Mouse (Mus musculus) myocyte (in vitro differentiated cells): Measurements from ENCODE around the gene Fam196b.

Source experiments
- CEBPB ChIP-seq: IDR thresholded peaks from 2 replicates; pipeline ENCODE4 v1.6.1; 2011; ENCODE audit warnings: mild to moderate bottlenecking, moderate library complexity; ENCODE audit not compliant: poor library complexity, insufficient read depth, severe bottlenecking
- E2F4 ChIP-seq: IDR thresholded peaks from one replicate; pipeline ENCODE4 v1.6.1; 2011; ENCODE audit warnings: mild to moderate bottlenecking, control low read depth, moderate library complexity; ENCODE audit not compliant: insufficient read depth
- MAX ChIP-seq: IDR thresholded peaks from one replicate; pipeline ENCODE4 v1.6.1; 2011; ENCODE audit warnings: low read depth, mild to moderate bottlenecking, control low read depth
- MYOD1 ChIP-seq, 3 experiments: IDR thresholded peaks; one replicate each; pipeline ENCODE4 v1.6.1; 2011; ENCODE audit warnings: control low read depth in 2 of 3, low read depth in 2 of 3, mild to moderate bottlenecking in 2 of 3, moderate library complexity in 1 of 3; ENCODE audit not compliant: insufficient read length in 2 of 3, control insufficient read depth in 1 of 3
- MYOG ChIP-seq, 3 experiments: IDR thresholded peaks; one replicate each; pipeline ENCODE4 v1.6.1; 2011; ENCODE audit warnings: control low read depth in 2 of 3, low read depth in 2 of 3, mild to moderate bottlenecking in 2 of 3; ENCODE audit not compliant: insufficient read length in 2 of 3, control insufficient read depth in 1 of 3, insufficient read depth in 1 of 3
- POLR2A ChIP-seq: IDR thresholded peaks from one replicate; pipeline ENCODE4 v1.6.1; 2011; ENCODE audit warnings: low read depth, mild to moderate bottlenecking, control low read depth, moderate library complexity; ENCODE audit not compliant: insufficient read length
- POLR2AphosphoS2 ChIP-seq: IDR thresholded peaks from one replicate; pipeline ENCODE4 v1.6.1; 2011; ENCODE audit warnings: low read depth, control low read depth; ENCODE audit not compliant: insufficient read length
- REST ChIP-seq: IDR thresholded peaks from one replicate; pipeline ENCODE4 v1.6.1; 2011; ENCODE audit warnings: mild to moderate bottlenecking, control low read depth, moderate library complexity; ENCODE audit not compliant: insufficient read depth, insufficient read length
- SRF ChIP-seq: IDR thresholded peaks from one replicate; pipeline ENCODE4 v1.6.1; 2011; ENCODE audit warnings: low read depth; ENCODE audit not compliant: control insufficient read depth, insufficient read length
- TCF12 ChIP-seq: IDR thresholded peaks from one replicate; pipeline ENCODE4 v1.6.1; 2011; ENCODE audit warnings: mild to moderate bottlenecking, control low read depth; ENCODE audit not compliant: poor library complexity, insufficient read depth, severe bottlenecking
- TCF3 ChIP-seq: IDR thresholded peaks from one replicate; pipeline ENCODE4 v1.6.1; 2011; ENCODE audit warnings: low read depth, control low read depth; ENCODE audit not compliant: insufficient read length
- USF1 ChIP-seq: IDR thresholded peaks from one replicate; pipeline ENCODE4 v1.6.1; 2011; ENCODE audit warnings: low read depth, mild to moderate bottlenecking, control low read depth, moderate library complexity

DNA sequence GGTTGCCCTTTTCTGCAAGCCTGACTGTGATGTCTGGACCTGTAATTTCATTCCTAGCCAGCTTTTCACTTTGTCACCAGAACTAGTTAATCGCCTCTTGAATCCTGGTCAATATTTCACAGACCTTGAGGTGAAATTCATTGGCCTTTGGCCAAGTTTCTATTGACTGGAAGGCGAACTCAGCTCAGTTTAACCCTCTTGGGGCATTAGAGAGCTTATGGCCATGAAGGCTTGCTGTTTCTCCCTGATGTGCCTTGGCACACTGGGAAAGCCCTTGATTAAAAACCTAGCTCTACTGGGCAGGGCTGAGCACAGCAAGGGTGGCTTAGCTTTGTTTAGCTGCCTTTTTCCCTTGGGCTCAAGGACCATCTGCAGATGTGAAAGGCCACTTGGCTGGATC, 155.2 kb downstream of the Fam196b start:
- no peak for TF ChIP-seq POLR2A
- TF ChIP-seq TCF12, result no peak
- no peak for TF ChIP-seq MAX
- TF ChIP-seq CEBPB, result no peak
- TF ChIP-seq REST, result no peak
- no peak for TF ChIP-seq MYOG (IDR thresholded peaks at IDR 0.05; ENCODE audit: control insufficient read depth in 1 of 3, insufficient read depth in 1 of 3, insufficient read length in 2 of 3, low read depth in 2 of 3)
- TF ChIP-seq E2F4, result no peak
- no peak for TF ChIP-seq USF1
- no peak for TF ChIP-seq MYOD1 (IDR thresholded peaks at IDR 0.05; ENCODE audit: control insufficient read depth in 1 of 3, insufficient read length in 2 of 3, low read depth in 2 of 3)
- no peak for TF ChIP-seq SRF
- TF ChIP-seq TCF3, result no peak
- no peak for TF ChIP-seq POLR2AphosphoS2
